Mouse (Mus musculus): ENCODE measurements around the gene Ces3a. TPM values are rescaled to one million over a fixed set of nuclear protein-coding genes. Genes with fewer than 3 reads are reported as not detected.
A peak's percentile ranks its signal among the peaks of the same experiment; 100 is the strongest.
"Not testable (repeated sequence)": the region's sequence is repeated elsewhere in the genome, so short reads cannot be mapped to it uniquely, and the experiment has no call there.

Ces3a gene
- total and polyA plus RNA-seq, 2 experiments: 925 to 1,045 TPM

DNA sequence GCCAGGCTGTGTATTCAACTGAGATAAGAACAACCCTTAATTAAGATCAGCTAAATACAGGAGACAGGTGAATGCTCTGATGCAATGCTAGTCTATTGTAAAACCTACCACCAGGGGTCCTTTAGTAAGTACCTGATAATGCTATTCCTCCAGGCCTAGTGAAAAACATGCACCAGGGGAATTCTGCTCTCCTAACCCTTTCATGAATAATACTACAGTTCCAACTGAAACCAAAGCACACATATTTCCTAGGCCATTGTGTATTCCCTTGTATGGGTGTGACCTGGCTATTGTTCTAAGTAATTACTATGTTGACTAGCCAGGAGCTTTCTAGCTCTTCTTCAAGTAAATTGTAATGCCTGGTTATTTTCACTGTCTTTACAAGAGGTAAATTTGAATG is 11.7 kb downstream of the Ces3a start:
- TF ChIP-seq CTCF (IDR thresholded peaks at IDR 0.05; ENCODE audit: low read depth, low read length): no peak
- no peak for TF ChIP-seq POLR2A (IDR thresholded peaks at IDR 0.05; ENCODE audit: extremely low read depth, insufficient read depth, low read length)
- Histone ChIP-seq H3K9ac (ENCODE audit: low read depth, low read length) (no peak overlapping the region), H3K27me3 (ENCODE audit: control insufficient read depth, insufficient read depth, low read length) (no peaks in the 10 kb centered on the region), H3K4me3 (ENCODE audit: insufficient read depth, low read depth, low read length) (no peak overlapping the region), H3K27ac (replicated peaks; ENCODE audit: insufficient read depth, low read depth, low read length) (no peak overlapping the region), H3K36me3 (ENCODE audit: control insufficient read depth, insufficient read depth, low read length) (peaks cover 4% of the 10 kb centered on the region; the same call in 1 of the 2 replicates), H3K79me2 (ENCODE audit: control insufficient read depth, insufficient read depth, low read length) (no peaks in the 10 kb centered on the region), H3K4me1 (ENCODE audit: control insufficient read depth, insufficient read depth, low read length) (peaks cover 4% of the 10 kb centered on the region; the same call in 1 of the 2 replicates)
- no peak for DNase-seq (ENCODE audit: extremely low read depth, low read depth, low spot score)

DNA sequence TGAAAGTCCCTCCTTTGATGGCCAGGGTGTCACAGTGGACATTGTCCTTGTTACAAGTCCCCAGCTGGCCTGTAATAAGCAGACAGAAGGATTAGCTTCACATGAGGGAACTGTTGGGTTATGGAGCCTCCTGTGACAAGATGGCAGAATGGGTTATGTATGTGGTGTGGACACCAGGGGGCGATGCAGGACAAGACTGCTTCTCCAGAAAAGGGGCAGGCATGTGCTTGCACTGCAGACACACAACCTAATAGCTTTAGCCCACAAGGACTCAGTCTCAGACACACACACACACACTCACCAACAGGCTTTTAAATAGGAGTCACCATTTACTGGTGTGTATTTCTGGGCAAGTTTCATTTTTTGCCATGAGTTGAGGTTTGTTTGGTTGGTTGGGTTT is 18.4 kb downstream of the Ces3a start:
- WGBS: 13% methylated on average over 1 of the region's 1 CpGs
- H3K27ac ChIP-seq (replicated peaks; ENCODE audit: insufficient read depth, low read depth, low read length): peak overlapping the region; percentile 94
- H3K9ac ChIP-seq (ENCODE audit: low read depth, low read length): peak overlapping the region; percentile 67; the same call in 1 of the 2 replicates
- DNase-seq (ENCODE audit: extremely low read depth, low read depth, low spot score): peak; percentile 77
- H3K36me3 ChIP-seq (ENCODE audit: control insufficient read depth, insufficient read depth, low read length): no peaks in the 10 kb centered on the region
- H3K4me1 ChIP-seq (ENCODE audit: control insufficient read depth, insufficient read depth, low read length): peaks cover 17% of the 10 kb centered on the region
- H3K4me3 ChIP-seq (ENCODE audit: insufficient read depth, low read depth, low read length): no peak overlapping the region
- TF ChIP-seq CTCF (IDR thresholded peaks at IDR 0.05; ENCODE audit: low read depth, low read length) (peak; percentile 85), POLR2A (IDR thresholded peaks at IDR 0.05; ENCODE audit: extremely low read depth, insufficient read depth, low read length) (no peak)
- no peaks in the 10 kb centered on the region for H3K79me2 ChIP-seq (ENCODE audit: control insufficient read depth, insufficient read depth, low read length)
- no peaks in the 10 kb centered on the region for H3K27me3 ChIP-seq (ENCODE audit: control insufficient read depth, insufficient read depth, low read length)

DNA sequence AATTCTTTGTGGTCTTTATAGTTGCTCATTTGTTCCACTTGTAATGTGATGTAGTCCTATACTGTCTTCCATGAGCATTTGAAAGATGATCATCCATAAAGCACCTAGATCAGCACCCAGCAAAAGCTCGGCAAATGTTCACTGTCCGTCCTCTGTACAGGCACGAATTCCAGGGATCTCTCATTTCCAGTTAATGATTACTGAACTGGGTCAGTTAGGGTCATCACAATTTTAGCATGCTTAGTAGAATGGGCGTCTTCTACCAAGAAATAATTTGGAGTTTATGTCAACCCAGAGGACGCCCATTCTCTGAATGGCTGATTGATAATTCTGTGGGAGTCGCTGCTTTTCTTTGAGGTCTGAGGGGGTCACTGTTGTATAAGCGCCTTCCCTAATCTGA is 19.5 kb downstream of the Ces3a start:
- peak; percentile 84 for DNase-seq (ENCODE audit: extremely low read depth, low read depth, low spot score)
- not testable (repeated sequence) for H3K79me2 ChIP-seq (ENCODE audit: control insufficient read depth, insufficient read depth, low read length); H3K36me3 ChIP-seq (ENCODE audit: control insufficient read depth, insufficient read depth, low read length); H3K4me3 ChIP-seq (ENCODE audit: insufficient read depth, low read depth, low read length); H3K27me3 ChIP-seq (ENCODE audit: control insufficient read depth, insufficient read depth, low read length)
- Histone ChIP-seq H3K9ac (ENCODE audit: low read depth, low read length) (peak overlapping the region; percentile 50), H3K4me1 (ENCODE audit: control insufficient read depth, insufficient read depth, low read length) (peaks cover 17% of the 10 kb centered on the region), H3K27ac (replicated peaks; ENCODE audit: insufficient read depth, low read depth, low read length) (peak overlapping the region; percentile 97)
- 13% methylated on average over 7 of the region's 7 CpGs for WGBS

DNA sequence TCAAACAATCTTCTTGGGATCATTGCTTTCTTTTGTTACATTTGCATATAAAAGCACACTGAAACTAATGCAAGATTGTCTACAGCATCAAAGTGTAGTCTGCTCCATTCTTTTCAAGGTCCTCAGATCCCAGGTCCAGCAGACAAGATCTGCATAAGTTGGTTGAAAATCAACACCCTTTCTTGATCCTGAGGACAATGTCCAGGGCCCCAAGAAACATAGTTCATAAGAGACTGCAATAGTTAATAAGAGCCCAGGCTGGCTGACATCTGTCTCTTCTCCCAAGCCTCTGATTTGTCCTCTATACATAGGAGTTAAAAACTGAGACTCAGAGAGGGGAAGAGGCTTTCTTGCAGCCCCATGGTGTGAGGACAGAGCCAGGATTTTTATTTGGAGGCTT is 20.6 kb downstream of the Ces3a start:
- Histone ChIP-seq H3K79me2 (ENCODE audit: control insufficient read depth, insufficient read depth, low read length) (no peaks in the 10 kb centered on the region), H3K36me3 (ENCODE audit: control insufficient read depth, insufficient read depth, low read length) (no peaks in the 10 kb centered on the region), H3K27ac (replicated peaks; ENCODE audit: insufficient read depth, low read depth, low read length) (peak overlapping the region; percentile 97), H3K27me3 (ENCODE audit: control insufficient read depth, insufficient read depth, low read length) (no peaks in the 10 kb centered on the region), H3K4me1 (ENCODE audit: control insufficient read depth, insufficient read depth, low read length) (peaks cover 17% of the 10 kb centered on the region), H3K4me3 (ENCODE audit: insufficient read depth, low read depth, low read length) (no peak overlapping the region), H3K9ac (ENCODE audit: low read depth, low read length) (no peak overlapping the region)
- no peak for DNase-seq (ENCODE audit: extremely low read depth, low read depth, low spot score)
- TF ChIP-seq POLR2A (IDR thresholded peaks at IDR 0.05; ENCODE audit: extremely low read depth, insufficient read depth, low read length) (no peak), CTCF (IDR thresholded peaks at IDR 0.05; ENCODE audit: low read depth, low read length) (no peak)

DNA sequence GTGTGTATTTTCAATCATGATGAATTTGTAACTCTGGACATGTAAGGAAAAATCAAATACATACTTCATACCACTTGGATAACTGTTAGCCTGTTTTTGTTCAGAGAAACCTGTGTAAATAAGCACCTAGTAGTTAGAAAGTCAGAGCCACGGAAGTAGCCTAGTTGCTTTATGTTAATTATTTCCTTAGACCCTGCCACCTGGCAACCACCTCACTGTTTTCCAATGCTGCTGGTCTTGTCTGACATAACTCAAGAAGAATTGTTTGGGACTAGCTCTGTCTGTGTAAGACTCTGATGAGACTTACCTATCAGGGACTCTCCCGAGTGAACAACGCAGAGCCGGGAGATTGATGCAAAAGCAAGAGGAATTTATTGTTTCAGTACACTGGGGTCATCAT is 28.2 kb downstream of the Ces3a start:
- no peak for DNase-seq (ENCODE audit: extremely low read depth, low read depth, low spot score)
- 80% methylated on average over 4 of the region's 4 CpGs for WGBS
- peaks cover 12% of the 10 kb centered on the region for H3K4me1 ChIP-seq (ENCODE audit: control insufficient read depth, insufficient read depth, low read length)
- no peaks in the 10 kb centered on the region for H3K36me3 ChIP-seq (ENCODE audit: control insufficient read depth, insufficient read depth, low read length)
- no peaks in the 10 kb centered on the region for H3K79me2 ChIP-seq (ENCODE audit: control insufficient read depth, insufficient read depth, low read length)
- H3K4me3 ChIP-seq (ENCODE audit: insufficient read depth, low read depth, low read length): no peak overlapping the region
- TF ChIP-seq CTCF (IDR thresholded peaks at IDR 0.05; ENCODE audit: low read depth, low read length): no peak
- TF ChIP-seq POLR2A (IDR thresholded peaks at IDR 0.05; ENCODE audit: extremely low read depth, insufficient read depth, low read length): no peak
- H3K27ac ChIP-seq (replicated peaks; ENCODE audit: insufficient read depth, low read depth, low read length): no peak overlapping the region
- H3K9ac ChIP-seq (ENCODE audit: low read depth, low read length): no peak overlapping the region
- H3K27me3 ChIP-seq (ENCODE audit: control insufficient read depth, insufficient read depth, low read length): no peaks in the 10 kb centered on the region

DNA sequence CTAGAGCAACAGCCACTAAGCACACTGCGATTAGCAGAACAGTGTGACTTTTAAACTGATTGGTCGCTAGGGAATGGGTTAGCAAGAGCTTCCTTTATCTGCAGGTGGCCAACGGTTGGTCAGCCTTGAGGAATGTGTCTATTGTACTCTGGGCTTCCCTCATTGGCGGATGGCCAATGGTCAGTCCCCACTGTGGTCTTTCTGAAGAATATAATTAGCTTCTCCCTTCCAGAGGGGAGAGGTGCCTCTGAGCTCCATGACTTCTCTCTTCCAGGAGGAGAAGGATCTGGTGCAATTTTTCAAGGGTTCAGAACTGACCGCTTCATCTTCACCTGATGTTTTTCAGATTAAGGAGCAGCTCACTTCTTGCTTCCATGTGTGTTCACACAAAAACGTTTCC is 28.7 kb downstream of the Ces3a start:
- Histone ChIP-seq H3K27ac (replicated peaks; ENCODE audit: insufficient read depth, low read depth, low read length) (no peak overlapping the region), H3K36me3 (ENCODE audit: control insufficient read depth, insufficient read depth, low read length) (no peaks in the 10 kb centered on the region), H3K79me2 (ENCODE audit: control insufficient read depth, insufficient read depth, low read length) (no peaks in the 10 kb centered on the region), H3K4me3 (ENCODE audit: insufficient read depth, low read depth, low read length) (no peak overlapping the region), H3K4me1 (ENCODE audit: control insufficient read depth, insufficient read depth, low read length) (peaks cover 14% of the 10 kb centered on the region), H3K9ac (ENCODE audit: low read depth, low read length) (no peak overlapping the region), H3K27me3 (ENCODE audit: control insufficient read depth, insufficient read depth, low read length) (no peaks in the 10 kb centered on the region)
- WGBS: 76% methylated on average over 6 of the region's 6 CpGs
- DNase-seq (ENCODE audit: extremely low read depth, low read depth, low spot score): no peak
- TF ChIP-seq CTCF (IDR thresholded peaks at IDR 0.05; ENCODE audit: low read depth, low read length) (no peak), POLR2A (IDR thresholded peaks at IDR 0.05; ENCODE audit: extremely low read depth, insufficient read depth, low read length) (no peak)
